In genomic region chr5:146220879-146221714, GRCm38 (mm10) we compare ENCODE assay signal across 1 mouse cellular context.
TF ChIP-seq lines count a peak whose summit lies in the region.

Gene Rnf6 (minus strand): TSS chr5:146221555.

TF ChIP-seq in MEL, 35 proteins besides CTCF, POLR2A, EP300 and RAD21 (continued from another document):
- TF ChIP-seq BHLHE40 (IDR thresholded peaks at IDR 0.05; ENCODE audit: borderline replicate concordance, low read depth, low read length) = no peak
- TF ChIP-seq MEF2A (IDR thresholded peaks at IDR 0.05; ENCODE audit: extremely low read depth, insufficient replicate concordance, low read depth, low read length, poor library complexity, severe bottlenecking) = no peak
- TF ChIP-seq GABPA (IDR thresholded peaks at IDR 0.05; ENCODE audit: low read depth, low read length) = 0 out of 2 replicates have a peak, but pooled peaks have one; percentile 20
- TF ChIP-seq E2F4 (IDR thresholded peaks at IDR 0.05; ENCODE audit: borderline replicate concordance, low read depth, low read length) = 0 out of 2 replicates have a peak, but pooled peaks have one; percentile 47
- no peak for TF ChIP-seq MYC (IDR thresholded peaks at IDR 0.05; ENCODE audit: low read depth, low read length)
